Mouse (Mus musculus): ENCODE measurements around the gene Ppp1r12b. TPM values are rescaled to one million over a fixed set of nuclear protein-coding genes. Genes with fewer than 3 reads are reported as not detected.

Ppp1r12b gene
- polyA plus RNA-seq, 1 experiment: 4.4 TPM

GRCm38 (mm10) chr1:134872678-134873077 lies 83.1 kb downstream of the Ppp1r12b start:
- no peak for TF ChIP-seq MYOD1 (IDR thresholded peaks at IDR 0.05; ENCODE audit: control insufficient read depth in 1 of 3, insufficient read length in 2 of 3, low read depth in 2 of 3)
- TF ChIP-seq SRF (IDR thresholded peaks at IDR 0.05; ENCODE audit: control insufficient read depth, insufficient read length, low read depth): no peak
- no peak for TF ChIP-seq REST (IDR thresholded peaks at IDR 0.05; ENCODE audit: insufficient read depth, insufficient read length)
- no peak for TF ChIP-seq CEBPB (IDR thresholded peaks at IDR 0.05; ENCODE audit: insufficient read depth, poor library complexity, severe bottlenecking)
- TF ChIP-seq POLR2A (IDR thresholded peaks at IDR 0.05; ENCODE audit: insufficient read length, low read depth): no peak
- no peak for TF ChIP-seq MYOG (IDR thresholded peaks at IDR 0.05; ENCODE audit: control insufficient read depth in 1 of 3, insufficient read depth in 1 of 3, insufficient read length in 2 of 3, low read depth in 2 of 3)
- no peak for TF ChIP-seq E2F4 (IDR thresholded peaks at IDR 0.05; ENCODE audit: insufficient read depth)
- no peak for TF ChIP-seq POLR2AphosphoS2 (IDR thresholded peaks at IDR 0.05; ENCODE audit: insufficient read length, low read depth)
- TF ChIP-seq MAX (IDR thresholded peaks at IDR 0.05; ENCODE audit: low read depth): no peak
- TF ChIP-seq TCF3 (IDR thresholded peaks at IDR 0.05; ENCODE audit: insufficient read length, low read depth): no peak
- TF ChIP-seq USF1 (IDR thresholded peaks at IDR 0.05; ENCODE audit: low read depth): no peak
- TF ChIP-seq TCF12 (IDR thresholded peaks at IDR 0.05; ENCODE audit: insufficient read depth, poor library complexity, severe bottlenecking): no peak
- no peaks in the 10 kb centered on the region for H3K79me2 ChIP-seq (ENCODE audit: control insufficient read depth, insufficient read depth)
- H3K27me3 ChIP-seq (ENCODE audit: control insufficient read depth, insufficient read depth, insufficient read length): no peaks in the 10 kb centered on the region
- peaks cover 33% of the 10 kb centered on the region for H3K36me3 ChIP-seq (ENCODE audit: control insufficient read depth, insufficient read depth)
- no peak overlapping the region for H3K4me3 ChIP-seq
- H3K4me2 ChIP-seq (ENCODE audit: low read depth): no peak overlapping the region
- H3ac ChIP-seq (ENCODE audit: control insufficient read depth, insufficient read length): no peak overlapping the region

DNA sequence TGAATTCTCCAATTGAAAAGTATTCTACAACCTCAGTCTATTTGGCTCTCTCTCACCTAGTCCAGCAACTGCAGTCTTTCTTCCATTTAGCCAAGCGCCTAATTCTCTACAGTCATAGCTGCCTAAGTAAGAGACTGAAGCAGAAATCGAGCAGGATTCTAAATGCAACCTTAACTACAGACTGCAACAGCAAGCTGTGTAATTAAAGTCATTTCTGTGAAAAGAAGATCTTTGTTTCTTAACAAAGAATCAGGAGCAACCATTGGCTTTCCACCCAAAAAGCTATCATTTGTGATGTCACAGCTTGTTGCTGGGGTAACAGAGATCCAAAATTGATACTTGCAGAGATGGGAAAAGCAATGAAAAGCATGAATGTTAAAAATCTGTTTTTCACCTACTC lies 89.3 kb downstream of the Ppp1r12b start:
- Histone ChIP-seq H3K4me3 (no peak overlapping the region), H3K36me3 (ENCODE audit: control insufficient read depth, insufficient read depth) (peaks cover 18% of the 10 kb centered on the region), H3ac (ENCODE audit: control insufficient read depth, insufficient read length) (no peak overlapping the region), H3K79me2 (ENCODE audit: control insufficient read depth, insufficient read depth) (no peaks in the 10 kb centered on the region), H3K27me3 (ENCODE audit: control insufficient read depth, insufficient read depth, insufficient read length) (no peaks in the 10 kb centered on the region), H3K4me2 (ENCODE audit: low read depth) (no peak overlapping the region)
- TF ChIP-seq TCF12 (IDR thresholded peaks at IDR 0.05; ENCODE audit: insufficient read depth, poor library complexity, severe bottlenecking) (no peak), MAX (IDR thresholded peaks at IDR 0.05; ENCODE audit: low read depth) (no peak), USF1 (IDR thresholded peaks at IDR 0.05; ENCODE audit: low read depth) (no peak)

GRCm38 (mm10) chr1:134865552-134865951 lies 90.2 kb downstream of the Ppp1r12b start:
- Histone ChIP-seq H3K27me3 (ENCODE audit: control insufficient read depth, insufficient read depth, insufficient read length) (no peaks in the 10 kb centered on the region), H3K36me3 (ENCODE audit: control insufficient read depth, insufficient read depth) (peaks cover 18% of the 10 kb centered on the region), H3ac (ENCODE audit: control insufficient read depth, insufficient read length) (no peak overlapping the region), H3K4me3 (no peak overlapping the region), H3K4me2 (ENCODE audit: low read depth) (no peak overlapping the region), H3K79me2 (ENCODE audit: control insufficient read depth, insufficient read depth) (no peaks in the 10 kb centered on the region)
- TF ChIP-seq POLR2AphosphoS2 (IDR thresholded peaks at IDR 0.05; ENCODE audit: insufficient read length, low read depth): no peak
- TF ChIP-seq TCF3 (IDR thresholded peaks at IDR 0.05; ENCODE audit: insufficient read length, low read depth): no peak
- TF ChIP-seq POLR2A (IDR thresholded peaks at IDR 0.05; ENCODE audit: insufficient read length, low read depth): no peak
- no peak for TF ChIP-seq CEBPB (IDR thresholded peaks at IDR 0.05; ENCODE audit: insufficient read depth, poor library complexity, severe bottlenecking)
- TF ChIP-seq SRF (IDR thresholded peaks at IDR 0.05; ENCODE audit: control insufficient read depth, insufficient read length, low read depth): no peak
- TF ChIP-seq MYOD1 (IDR thresholded peaks at IDR 0.05; ENCODE audit: control insufficient read depth in 1 of 3, insufficient read length in 2 of 3, low read depth in 2 of 3): no peak
- no peak for TF ChIP-seq TCF12 (IDR thresholded peaks at IDR 0.05; ENCODE audit: insufficient read depth, poor library complexity, severe bottlenecking)
- no peak for TF ChIP-seq MAX (IDR thresholded peaks at IDR 0.05; ENCODE audit: low read depth)
- no peak for TF ChIP-seq E2F4 (IDR thresholded peaks at IDR 0.05; ENCODE audit: insufficient read depth)
- TF ChIP-seq MYOG (IDR thresholded peaks at IDR 0.05; ENCODE audit: control insufficient read depth in 1 of 3, insufficient read depth in 1 of 3, insufficient read length in 2 of 3, low read depth in 2 of 3): no peak
- TF ChIP-seq REST (IDR thresholded peaks at IDR 0.05; ENCODE audit: insufficient read depth, insufficient read length): no peak

DNA sequence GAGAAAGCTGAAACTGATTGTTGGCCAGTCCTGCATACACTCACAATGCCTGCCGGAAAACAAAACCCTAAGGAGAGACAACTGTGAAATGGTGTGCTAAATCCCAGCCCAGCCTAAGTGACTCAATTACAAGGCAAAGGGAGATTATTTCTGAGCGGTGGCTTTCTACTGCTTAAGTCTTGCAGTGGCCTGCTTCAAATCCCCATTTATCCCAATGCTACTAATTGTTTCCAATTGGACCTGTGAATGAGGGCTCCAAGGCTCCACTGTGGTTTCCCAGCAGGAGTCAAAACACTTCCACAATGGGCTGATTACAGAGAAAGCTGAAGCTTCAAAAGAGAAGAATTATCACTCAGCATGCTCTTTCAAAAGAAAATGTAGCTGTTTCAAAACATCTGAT lies 95.2 kb downstream of the Ppp1r12b start:
- Histone ChIP-seq H3K36me3 (ENCODE audit: control insufficient read depth, insufficient read depth) (peaks cover 11% of the 10 kb centered on the region), H3K4me3 (no peak overlapping the region), H3K4me2 (ENCODE audit: low read depth) (no peak overlapping the region), H3K79me2 (ENCODE audit: control insufficient read depth, insufficient read depth) (no peaks in the 10 kb centered on the region), H3ac (ENCODE audit: control insufficient read depth, insufficient read length) (no peak overlapping the region), H3K27me3 (ENCODE audit: control insufficient read depth, insufficient read depth, insufficient read length) (no peaks in the 10 kb centered on the region)
- TF ChIP-seq E2F4 (IDR thresholded peaks at IDR 0.05; ENCODE audit: insufficient read depth) (no peak), REST (IDR thresholded peaks at IDR 0.05; ENCODE audit: insufficient read depth, insufficient read length) (no peak), MYOD1 (IDR thresholded peaks at IDR 0.05; ENCODE audit: control insufficient read depth in 1 of 3, insufficient read length in 2 of 3, low read depth in 2 of 3) (no peak), TCF12 (IDR thresholded peaks at IDR 0.05; ENCODE audit: insufficient read depth, poor library complexity, severe bottlenecking) (no peak), MAX (IDR thresholded peaks at IDR 0.05; ENCODE audit: low read depth) (no peak), SRF (IDR thresholded peaks at IDR 0.05; ENCODE audit: control insufficient read depth, insufficient read length, low read depth) (no peak), POLR2A (IDR thresholded peaks at IDR 0.05; ENCODE audit: insufficient read length, low read depth) (no peak), POLR2AphosphoS2 (IDR thresholded peaks at IDR 0.05; ENCODE audit: insufficient read length, low read depth) (no peak), USF1 (IDR thresholded peaks at IDR 0.05; ENCODE audit: low read depth) (no peak), TCF3 (IDR thresholded peaks at IDR 0.05; ENCODE audit: insufficient read length, low read depth) (no peak), MYOG (IDR thresholded peaks at IDR 0.05; ENCODE audit: control insufficient read depth in 1 of 3, insufficient read depth in 1 of 3, insufficient read length in 2 of 3, low read depth in 2 of 3) (no peak), CEBPB (IDR thresholded peaks at IDR 0.05; ENCODE audit: insufficient read depth, poor library complexity, severe bottlenecking) (no peak)
